Mouse (Mus musculus): Measurements from ENCODE around the gene Rnft2. TPM values are rescaled to one million over a fixed set of nuclear protein-coding genes. Genes with fewer than 3 reads are reported as not detected.

The Rnft2 gene
- total and polyA plus RNA-seq, 3 experiments: 0.42 to 0.71 TPM; not detected in 1

DNA sequence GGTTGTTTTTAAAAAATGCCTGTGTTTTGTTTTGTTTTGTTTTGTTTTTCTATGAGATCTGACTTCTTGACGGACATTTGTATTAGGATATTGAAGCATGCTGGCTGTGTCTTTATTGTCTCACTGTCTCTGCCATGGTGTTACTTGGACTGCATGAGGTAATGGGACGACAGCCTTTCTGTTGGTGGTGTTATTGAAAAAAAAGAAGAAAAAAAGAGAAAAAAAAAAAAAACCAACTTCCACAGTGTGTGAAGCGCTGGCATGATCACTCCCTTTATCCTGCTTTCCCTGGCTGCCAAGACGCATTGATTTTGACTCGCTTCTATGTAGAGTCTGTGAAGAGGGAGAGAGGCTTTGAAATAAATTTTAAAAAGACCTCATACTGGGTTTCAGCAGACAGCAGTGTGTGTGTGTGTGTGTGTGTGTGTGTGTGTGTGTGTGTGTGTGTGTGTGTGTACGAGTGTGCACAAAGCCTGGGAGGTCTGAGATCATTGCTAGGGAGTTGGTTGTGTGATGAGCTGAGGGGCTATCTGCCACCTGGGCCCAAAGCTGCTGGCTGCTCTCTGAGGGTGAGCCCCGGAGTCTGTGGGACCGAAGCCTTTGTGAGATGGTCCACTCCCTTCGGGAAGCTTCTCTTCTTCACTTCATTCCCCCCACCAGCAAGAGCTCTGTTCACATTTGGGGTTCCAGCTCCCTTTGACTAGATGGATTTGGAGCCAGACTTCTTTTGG is 57.8 kb downstream of the Rnft2 start:
- no peaks in the 10 kb centered on the region for H3K27me3 ChIP-seq (ENCODE audit: control insufficient read depth in 1 of 2, insufficient read depth in 2 of 2, low read length in 2 of 2)
- TF ChIP-seq MXI1 (IDR thresholded peaks at IDR 0.05; ENCODE audit: low read depth, low read length) (no peak), CHD1 (IDR thresholded peaks at IDR 0.05; ENCODE audit: low read depth, low read length) (no peak), POLR2AphosphoS2 (IDR thresholded peaks at IDR 0.05; ENCODE audit: low read length) (no peak)
- no peak overlapping the region for H3K4me3 ChIP-seq (ENCODE audit: control insufficient read depth in 1 of 2, insufficient read depth in 1 of 2, low read depth in 2 of 2, low read length in 2 of 2)
- DNase-seq (ENCODE audit: low read depth, low spot score): no peak
- H3K27ac ChIP-seq (ENCODE audit: control insufficient read depth, low read depth, low read length): no peak overlapping the region
- H3K36me3 ChIP-seq (ENCODE audit: control insufficient read depth in 1 of 2, insufficient read depth in 2 of 2, low read length in 2 of 2): no peaks in the 10 kb centered on the region
- no peaks in the 10 kb centered on the region for H3K4me1 ChIP-seq (ENCODE audit: control insufficient read depth in 1 of 2, insufficient read depth in 2 of 2, low read length in 2 of 2)
- no peaks in the 10 kb centered on the region for H3K79me2 ChIP-seq (ENCODE audit: control insufficient read depth, insufficient read depth, low read length, poor library complexity)
- no peaks in the 10 kb centered on the region for H3K9me3 ChIP-seq (replicated peaks; ENCODE audit: insufficient read depth, low read length)
- no peak overlapping the region for H3K9ac ChIP-seq (ENCODE audit: control insufficient read depth, low read depth, low read length, poor library complexity, severe bottlenecking)

DNA sequence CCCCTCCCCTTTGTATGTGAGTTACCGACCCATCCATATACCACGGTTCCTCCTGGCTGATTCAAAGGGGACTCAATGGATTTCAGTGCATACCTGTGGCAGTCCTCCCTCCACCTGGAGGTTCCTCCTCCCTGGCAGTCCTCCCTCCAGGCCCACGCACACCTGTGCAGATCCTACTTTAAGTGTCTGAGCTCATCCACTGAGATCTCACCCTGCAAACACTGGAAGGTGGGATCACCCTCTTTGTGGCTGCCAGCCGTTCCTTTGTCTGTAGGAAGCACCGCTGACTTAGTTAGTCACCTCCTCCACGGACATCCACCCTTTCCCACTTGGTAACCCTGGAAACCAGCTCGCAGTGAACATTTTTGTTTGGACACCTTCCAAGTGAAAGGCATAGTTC is 67.3 kb downstream of the Rnft2 start:
- H3K27ac ChIP-seq (ENCODE audit: control insufficient read depth, low read depth, low read length): no peak overlapping the region
- H3K27me3 ChIP-seq (ENCODE audit: control insufficient read depth in 1 of 2, insufficient read depth in 2 of 2, low read length in 2 of 2): no peaks in the 10 kb centered on the region
- no peak overlapping the region for H3K4me3 ChIP-seq (ENCODE audit: control insufficient read depth in 1 of 2, insufficient read depth in 1 of 2, low read depth in 2 of 2, low read length in 2 of 2)
- DNase-seq (ENCODE audit: low read depth, low spot score): no peak
- no peaks in the 10 kb centered on the region for H3K36me3 ChIP-seq (ENCODE audit: control insufficient read depth in 1 of 2, insufficient read depth in 2 of 2, low read length in 2 of 2)
- H3K79me2 ChIP-seq (ENCODE audit: control insufficient read depth, insufficient read depth, low read length, poor library complexity): no peaks in the 10 kb centered on the region
- H3K9ac ChIP-seq (ENCODE audit: control insufficient read depth, low read depth, low read length, poor library complexity, severe bottlenecking): no peak overlapping the region
- no peaks in the 10 kb centered on the region for H3K9me3 ChIP-seq (replicated peaks; ENCODE audit: insufficient read depth, low read length)
- H3K4me1 ChIP-seq (ENCODE audit: control insufficient read depth in 1 of 2, insufficient read depth in 2 of 2, low read length in 2 of 2): no peaks in the 10 kb centered on the region
- no peak for TF ChIP-seq JUND (IDR thresholded peaks at IDR 0.05; ENCODE audit: low read depth, low read length)

DNA sequence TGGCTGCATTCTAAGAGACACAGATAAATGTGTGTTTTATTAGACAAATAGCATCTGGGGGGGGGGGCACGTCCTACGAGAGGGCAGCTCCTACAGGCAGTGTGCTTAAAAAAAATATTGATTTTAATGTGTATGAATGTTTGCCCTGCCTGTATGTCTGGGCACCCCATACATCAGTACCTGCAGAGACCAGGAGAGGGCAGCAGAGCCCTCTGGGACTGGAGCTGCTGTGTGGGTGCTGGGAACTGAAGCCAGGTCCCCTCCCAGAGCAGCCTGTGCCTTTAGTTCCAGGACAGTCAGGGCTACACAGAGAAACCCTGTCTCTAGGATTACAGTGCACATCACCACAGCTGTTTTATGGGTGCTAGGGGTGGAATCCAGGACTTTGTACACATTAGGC is 69.8 kb downstream of the Rnft2 start:
- Histone ChIP-seq H3K9ac (ENCODE audit: control insufficient read depth, low read depth, low read length, poor library complexity, severe bottlenecking) (no peak overlapping the region), H3K36me3 (ENCODE audit: control insufficient read depth in 1 of 2, insufficient read depth in 2 of 2, low read length in 2 of 2) (no peaks in the 10 kb centered on the region), H3K27ac (ENCODE audit: control insufficient read depth, low read depth, low read length) (no peak overlapping the region), H3K79me2 (ENCODE audit: control insufficient read depth, insufficient read depth, low read length, poor library complexity) (no peaks in the 10 kb centered on the region), H3K9me3 (replicated peaks; ENCODE audit: insufficient read depth, low read length) (no peaks in the 10 kb centered on the region), H3K4me1 (ENCODE audit: control insufficient read depth in 1 of 2, insufficient read depth in 2 of 2, low read length in 2 of 2) (no peaks in the 10 kb centered on the region), H3K27me3 (ENCODE audit: control insufficient read depth in 1 of 2, insufficient read depth in 2 of 2, low read length in 2 of 2) (no peaks in the 10 kb centered on the region), H3K4me3 (ENCODE audit: control insufficient read depth in 1 of 2, insufficient read depth in 1 of 2, low read depth in 2 of 2, low read length in 2 of 2) (no peak overlapping the region)
- no peak for DNase-seq (ENCODE audit: low read depth, low spot score)
- TF ChIP-seq CTCF (IDR thresholded peaks at IDR 0.05 in 2 of 3, conservative IDR thresholded peaks at IDR 0.05 in 1 of 3; ENCODE audit: control insufficient read depth in 1 of 3, insufficient read depth in 1 of 3, low read depth in 2 of 3, low read length in 3 of 3, poor library complexity in 1 of 3, severe bottlenecking in 1 of 3) (peak; percentile 18 to 41 (median 33); a peak in 5 of 6 replicates), RCOR1 (IDR thresholded peaks at IDR 0.05; ENCODE audit: low read depth, low read length) (no peak)

DNA sequence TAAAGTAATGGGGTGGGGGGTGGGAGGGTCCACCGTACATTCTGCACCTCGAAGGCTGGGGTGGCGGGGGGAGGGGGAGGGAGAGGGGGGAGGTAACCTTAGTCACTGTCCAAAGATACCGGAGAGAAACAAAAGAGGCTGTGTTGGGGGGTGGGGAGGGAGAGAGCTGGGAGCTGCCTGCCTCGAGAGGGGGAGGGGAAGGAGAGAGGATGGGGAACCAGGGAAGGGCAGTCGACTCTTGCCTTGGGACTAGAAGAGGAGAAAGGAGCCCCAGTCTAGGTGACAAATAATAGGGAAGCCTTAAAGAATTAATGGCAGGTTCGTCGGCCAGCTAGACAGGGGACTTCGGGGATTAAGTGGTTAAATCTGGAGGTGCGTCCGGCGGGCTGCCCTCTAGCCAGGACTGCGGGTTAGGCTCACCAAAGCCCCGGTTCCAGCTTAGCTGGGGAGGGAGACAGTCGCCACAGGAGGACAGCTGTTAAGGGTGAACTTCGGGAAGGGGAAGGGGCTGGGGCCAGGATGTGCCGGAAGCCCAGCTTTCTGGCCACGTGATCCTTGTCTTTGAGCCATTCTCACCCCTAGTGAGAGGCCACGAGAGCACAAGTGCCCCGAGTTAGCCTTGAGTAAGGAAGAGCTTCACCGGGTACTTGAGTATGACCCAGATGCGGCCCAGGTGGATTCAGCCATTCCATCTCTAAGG is 70.5 kb downstream of the Rnft2 start:
- H3K9ac ChIP-seq (ENCODE audit: control insufficient read depth, low read depth, low read length, poor library complexity, severe bottlenecking): no peak overlapping the region
- H3K4me3 ChIP-seq (ENCODE audit: control insufficient read depth in 1 of 2, insufficient read depth in 1 of 2, low read depth in 2 of 2, low read length in 2 of 2): no peak overlapping the region

More for the DNA sequence above, 70.5 kb downstream of the Rnft2 start:
- no peak overlapping the region for H3K27ac ChIP-seq (ENCODE audit: control insufficient read depth, low read depth, low read length)
- no peaks in the 10 kb centered on the region for H3K4me1 ChIP-seq (ENCODE audit: control insufficient read depth in 1 of 2, insufficient read depth in 2 of 2, low read length in 2 of 2)
- DNase-seq (ENCODE audit: low read depth, low spot score): no peak
- H3K27me3 ChIP-seq (ENCODE audit: control insufficient read depth in 1 of 2, insufficient read depth in 2 of 2, low read length in 2 of 2): no peaks in the 10 kb centered on the region
- TF ChIP-seq TAL1 (IDR thresholded peaks at IDR 0.05; ENCODE audit: low read length) (no peak), CTCF (IDR thresholded peaks at IDR 0.05 in 2 of 3, conservative IDR thresholded peaks at IDR 0.05 in 1 of 3; ENCODE audit: control insufficient read depth in 1 of 3, insufficient read depth in 1 of 3, low read depth in 2 of 3, low read length in 3 of 3, poor library complexity in 1 of 3, severe bottlenecking in 1 of 3) (no peak), E2F4 (IDR thresholded peaks at IDR 0.05; ENCODE audit: borderline replicate concordance, low read depth, low read length) (no peak), TBP (IDR thresholded peaks at IDR 0.05; ENCODE audit: low read depth, low read length) (no peak), HCFC1 (IDR thresholded peaks at IDR 0.05; ENCODE audit: low read depth, low read length) (no peak)
- H3K36me3 ChIP-seq (ENCODE audit: control insufficient read depth in 1 of 2, insufficient read depth in 2 of 2, low read length in 2 of 2): no peaks in the 10 kb centered on the region
- no peaks in the 10 kb centered on the region for H3K79me2 ChIP-seq (ENCODE audit: control insufficient read depth, insufficient read depth, low read length, poor library complexity)
- no peaks in the 10 kb centered on the region for H3K9me3 ChIP-seq (replicated peaks; ENCODE audit: insufficient read depth, low read length)
